Mouse (Mus musculus) ES-E14 (cell line): ENCODE data around the gene Tfdp2.

Source experiments
- HCFC1 ChIP-seq: IDR thresholded peaks from 2 replicates; pipeline ENCODE4 v1.6.1; 2012; ENCODE audit warnings: low read length, inconsistent platforms, borderline replicate concordance; ENCODE audit not compliant: insufficient read depth
- ZC3H11A ChIP-seq: IDR thresholded peaks from 2 replicates; pipeline ENCODE4 v1.6.1; 2012; ENCODE audit warnings: low read depth, mild to moderate bottlenecking, inconsistent platforms, low read length, borderline replicate concordance
- ZNF384 ChIP-seq: IDR thresholded peaks from 2 replicates; pipeline ENCODE4 v1.6.1; 2012; ENCODE audit warnings: low read depth, low read length, inconsistent platforms

DNA sequence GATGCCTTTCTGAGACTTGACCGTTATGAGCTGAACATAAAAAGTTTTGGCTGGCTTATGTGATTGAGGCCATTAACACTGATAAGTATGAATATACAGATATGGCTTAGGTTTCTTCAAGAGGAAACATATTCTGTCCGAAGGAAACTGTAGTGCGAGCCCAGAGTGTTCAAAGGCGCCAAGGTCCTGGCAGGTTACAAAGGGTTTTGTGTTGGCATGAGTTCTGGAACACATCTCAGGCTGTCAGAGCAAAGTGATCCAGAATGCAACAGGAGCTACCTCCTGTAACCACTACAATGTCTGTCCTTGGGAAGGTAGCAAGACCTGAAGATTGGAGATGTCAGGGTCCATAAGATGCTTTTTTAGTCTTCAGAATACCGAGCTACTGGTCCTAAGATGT lies 123.3 kb downstream of the Tfdp2 start:
- TF ChIP-seq HCFC1 (no peak), ZNF384 (no peak), ZC3H11A (no peak)
